Mouse (Mus musculus): ENCODE results near the gene Pkp1.

The Pkp1 gene

DNA sequence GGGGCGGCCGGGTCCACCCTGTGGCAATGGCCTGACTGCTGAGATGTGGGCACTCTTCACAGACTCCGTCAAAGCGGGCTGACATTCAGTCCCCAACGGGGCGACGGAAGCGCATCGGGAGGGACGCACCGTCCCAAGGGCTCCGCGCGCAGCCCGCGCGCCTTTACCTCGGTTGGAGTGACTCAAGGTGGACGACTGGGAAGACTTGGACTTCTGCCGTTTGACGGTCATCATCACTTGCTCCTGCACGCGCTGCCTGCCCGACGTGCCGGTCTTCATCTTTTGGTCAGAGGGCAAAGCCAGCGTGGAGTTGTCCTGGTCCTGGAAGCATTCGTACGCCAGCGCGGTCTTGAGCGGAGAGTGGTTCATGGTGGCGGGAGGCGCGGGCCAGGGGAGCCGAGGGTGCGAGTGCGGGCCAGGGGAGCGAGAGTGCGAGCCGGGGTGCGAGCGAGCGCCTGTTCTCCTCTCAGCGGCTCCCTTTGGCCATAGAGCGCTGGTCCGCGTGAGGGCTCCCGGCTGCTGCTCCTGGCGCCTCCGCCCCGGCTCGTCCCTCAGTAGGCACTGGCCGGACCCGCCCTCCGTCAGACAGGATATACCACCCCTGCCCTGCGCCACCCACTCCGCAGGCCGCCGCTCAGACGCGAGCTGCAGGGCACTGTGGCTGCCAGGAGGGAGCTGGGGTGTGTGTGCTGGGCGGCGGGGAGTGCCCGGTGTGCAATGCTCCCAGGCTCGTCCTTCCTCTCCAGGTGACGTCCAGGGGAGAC lies at the start of gene Pkp1:
Gene Pkp1 (minus strand): TSS at position 564 of the 764 bp plus-strand sequence.
- no peak for DNase-seq

DNA sequence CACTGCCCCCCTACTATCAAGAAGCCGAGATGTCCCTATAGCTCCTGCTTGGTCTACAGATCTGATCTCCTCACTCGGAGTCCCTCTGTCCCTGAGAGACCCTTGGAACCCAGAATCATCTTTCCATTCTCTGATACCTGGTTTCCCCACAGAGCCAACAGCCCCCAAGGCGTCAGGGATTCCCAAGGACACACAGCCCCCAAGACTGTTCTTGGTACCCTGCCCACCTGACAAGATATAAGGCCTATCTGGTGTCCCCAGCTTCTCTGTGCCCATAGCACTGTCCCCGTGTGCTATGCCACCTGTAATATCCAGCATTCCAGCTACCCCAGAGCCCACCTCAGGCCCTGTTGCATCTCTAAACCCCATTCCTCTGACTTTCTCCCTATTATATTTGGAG lies 48.7 kb upstream of the Pkp1 start:
- no peak for DNase-seq

DNA sequence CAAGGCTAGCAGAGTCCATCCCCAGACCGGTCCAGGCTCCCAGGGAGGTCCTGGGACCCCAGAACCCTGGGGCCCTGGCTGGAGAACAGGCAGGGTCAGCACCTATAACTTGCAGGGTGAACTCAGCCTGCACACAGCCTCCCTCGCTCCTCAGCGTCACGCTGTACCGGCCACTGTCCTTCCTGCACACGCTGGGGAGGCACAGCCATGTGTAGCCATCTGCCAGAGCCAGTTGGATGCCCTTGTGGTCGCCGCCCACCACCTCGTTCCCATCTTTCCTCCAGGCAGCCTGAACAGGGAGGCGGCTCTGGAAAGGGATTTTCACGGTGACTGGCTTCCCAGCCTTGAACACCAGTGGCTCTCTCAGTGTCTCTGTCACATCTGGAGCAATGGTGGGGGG lies 45.6 kb upstream of the Pkp1 start:
- DNase-seq: no peak

DNA sequence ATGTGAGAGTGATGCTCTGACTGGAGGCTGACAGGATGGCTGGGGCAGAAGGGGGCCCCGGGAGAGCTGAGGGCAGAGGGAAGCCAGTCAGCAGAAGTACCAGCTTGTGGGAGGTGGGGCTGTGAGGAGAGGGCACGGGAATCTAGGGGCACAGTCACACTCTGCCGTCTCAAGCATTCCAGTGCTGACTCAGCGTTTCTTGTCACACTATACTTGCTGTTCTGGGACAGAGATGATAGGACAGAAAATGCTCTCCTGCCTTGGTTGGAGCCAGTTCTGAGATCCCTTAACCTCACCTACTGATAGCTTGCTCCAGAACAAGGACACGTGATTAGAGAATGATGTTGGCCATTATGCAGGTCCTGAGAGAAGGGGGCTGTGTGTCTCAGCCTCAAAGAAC lies 44.2 kb upstream of the Pkp1 start:
- DNase-seq: no peak

DNA sequence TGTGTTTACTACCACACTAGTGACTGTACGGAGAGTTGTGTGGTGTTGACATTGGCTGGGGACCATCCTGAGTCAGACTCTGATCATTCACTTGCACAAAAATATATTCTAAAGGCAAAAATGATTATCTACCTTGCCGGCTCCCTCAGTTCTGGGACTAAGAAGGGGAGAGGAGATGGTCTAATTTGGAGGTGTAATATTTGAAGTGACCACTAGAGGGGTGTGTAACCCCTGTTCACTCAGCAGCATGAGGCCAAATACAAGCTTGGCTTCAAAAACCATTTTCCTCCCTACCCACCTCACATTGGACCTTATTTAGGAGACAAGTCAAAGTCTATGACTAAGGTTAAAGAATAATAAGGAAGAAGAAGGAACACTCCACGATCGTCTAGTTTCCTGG lies 39.5 kb upstream of the Pkp1 start:
- DNase-seq: peak in 1 of 2 experiments; percentile 39

DNA sequence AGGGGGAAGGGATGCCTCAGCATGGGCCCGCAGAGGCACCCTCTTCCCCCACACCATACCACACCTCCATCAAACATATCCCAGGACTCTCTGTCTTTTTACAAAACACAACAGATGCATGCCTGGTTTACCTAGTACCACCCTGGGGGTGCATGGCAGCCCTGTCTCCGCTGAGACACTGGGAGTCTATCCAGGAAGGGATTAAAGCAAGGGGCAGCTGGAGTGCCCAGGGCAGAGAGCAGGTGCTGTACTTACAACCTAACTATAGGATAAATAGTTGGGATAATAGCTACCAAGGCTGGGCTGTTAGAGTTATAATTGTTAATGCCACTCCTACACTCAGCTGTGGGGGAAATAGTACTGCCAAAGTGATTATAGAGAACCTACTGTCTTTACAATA lies 29.9 kb upstream of the Pkp1 start:
- DNase-seq: no peak

DNA sequence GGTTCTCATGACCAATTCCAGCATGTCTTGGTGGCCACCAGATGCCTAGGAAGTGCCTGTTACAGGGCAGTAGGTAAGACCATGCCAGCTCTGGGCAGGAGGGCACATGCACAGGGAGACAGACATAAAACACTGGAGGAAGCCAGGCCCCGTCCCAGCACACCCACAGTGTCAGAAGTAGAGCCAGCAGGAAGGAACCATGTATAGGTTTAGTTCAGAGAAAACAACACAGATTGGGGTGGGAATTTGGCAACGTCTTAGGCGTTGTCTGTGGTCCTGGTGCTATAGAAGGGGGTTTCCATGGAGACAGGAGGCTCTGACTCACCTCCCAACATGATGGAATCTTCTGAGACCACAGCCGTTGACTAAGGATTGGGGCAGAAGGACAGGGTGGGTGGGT lies 27.2 kb upstream of the Pkp1 start:
- no peak for DNase-seq

DNA sequence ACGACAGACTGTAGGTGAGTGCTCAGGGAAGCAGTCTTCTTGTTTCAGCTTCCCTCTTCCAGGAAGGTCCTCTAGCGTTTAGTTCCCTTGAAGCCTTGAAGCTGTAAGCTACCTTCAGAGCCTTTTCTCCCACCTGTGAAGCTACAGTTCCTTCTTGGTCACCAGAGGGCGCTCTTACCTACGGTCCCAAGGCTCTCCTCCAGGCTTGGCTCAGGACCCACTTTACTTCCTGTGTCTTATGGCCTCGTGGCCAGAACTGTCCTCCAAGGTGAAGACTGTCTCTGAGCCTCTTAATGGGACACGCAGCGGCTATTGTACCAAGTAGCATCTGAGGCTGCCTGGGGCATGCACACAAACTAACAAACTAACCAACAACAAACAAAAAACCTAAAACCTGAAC lies 26.7 kb upstream of the Pkp1 start:
- DNase-seq: peak; percentile 51 to 52

DNA sequence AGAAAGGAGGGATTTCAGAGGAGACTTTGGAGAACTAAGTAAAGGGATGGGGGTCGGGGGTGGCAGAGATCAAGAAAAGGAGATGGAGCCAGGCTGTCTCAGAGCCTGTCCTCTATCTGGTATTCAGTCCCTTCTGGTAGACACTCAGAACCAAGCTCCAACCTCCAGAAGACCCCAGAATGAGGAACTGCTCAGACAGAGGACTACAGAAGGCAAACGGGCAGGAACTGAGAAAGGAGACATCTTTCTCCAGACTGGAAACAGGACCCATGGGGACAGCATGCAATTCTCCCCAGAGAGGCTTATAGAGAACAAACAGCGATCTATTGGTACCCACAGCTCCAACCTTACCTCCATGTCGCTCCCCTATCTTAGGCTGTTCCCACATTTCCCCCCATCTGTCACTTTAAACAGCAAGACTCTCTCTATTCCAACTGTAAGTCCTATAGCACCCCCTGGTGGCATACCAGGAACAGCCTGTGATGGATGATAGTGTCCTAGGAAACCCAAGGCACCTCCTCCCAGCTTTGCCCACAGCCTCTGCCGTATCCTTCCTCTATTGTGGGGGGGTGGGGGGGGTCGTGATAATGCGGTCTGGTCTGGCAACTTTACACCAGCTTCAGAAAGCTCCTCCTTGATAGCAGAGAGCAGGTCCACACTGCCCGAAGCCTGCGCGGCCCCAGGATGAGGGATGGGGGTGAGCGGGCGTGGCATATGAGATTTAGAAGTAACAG lies 25.7 kb upstream of the Pkp1 start:
- peak; percentile 83 to 87 for DNase-seq

DNA sequence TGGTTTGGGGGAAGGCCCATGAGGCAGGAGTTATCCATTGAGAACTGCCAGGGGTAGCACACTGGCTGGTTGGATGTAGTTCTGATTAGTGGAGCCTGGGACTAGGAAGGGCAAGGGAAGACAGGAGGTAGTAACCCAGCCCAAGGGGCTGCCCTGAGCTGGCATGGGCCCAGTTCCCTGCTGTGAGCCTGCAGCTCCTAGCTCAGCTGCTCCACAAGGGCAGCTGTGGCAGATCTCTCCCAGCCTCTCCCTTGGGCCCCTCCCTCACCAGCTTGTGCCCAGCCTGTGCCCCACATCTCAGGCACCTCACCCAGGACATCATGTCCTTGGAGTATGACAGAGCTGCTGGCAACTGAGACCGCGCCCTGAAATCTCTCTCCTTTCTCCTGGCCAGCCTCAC lies 24.7 kb upstream of the Pkp1 start:
- no peak for DNase-seq

DNA sequence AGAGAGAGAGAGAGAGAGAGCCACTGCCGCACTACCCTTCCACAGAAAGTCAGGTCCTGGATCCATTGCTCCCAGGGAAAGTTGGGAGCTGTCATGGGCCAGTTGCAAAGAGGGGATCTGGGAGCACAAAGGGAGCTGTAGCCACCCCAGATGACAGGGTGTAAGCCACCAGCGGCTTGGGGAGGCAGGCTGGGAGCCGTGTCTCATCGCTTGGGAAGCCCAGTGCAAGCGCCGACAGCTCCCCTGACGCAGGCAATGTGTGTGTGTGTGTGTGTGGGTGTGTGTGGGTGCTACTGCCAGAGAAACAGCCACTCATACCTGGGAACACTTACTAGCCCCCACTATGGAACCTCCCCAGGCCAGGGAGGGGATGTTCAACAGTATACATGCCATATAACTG lies 23.1 kb upstream of the Pkp1 start:
- no peak for DNase-seq

DNA sequence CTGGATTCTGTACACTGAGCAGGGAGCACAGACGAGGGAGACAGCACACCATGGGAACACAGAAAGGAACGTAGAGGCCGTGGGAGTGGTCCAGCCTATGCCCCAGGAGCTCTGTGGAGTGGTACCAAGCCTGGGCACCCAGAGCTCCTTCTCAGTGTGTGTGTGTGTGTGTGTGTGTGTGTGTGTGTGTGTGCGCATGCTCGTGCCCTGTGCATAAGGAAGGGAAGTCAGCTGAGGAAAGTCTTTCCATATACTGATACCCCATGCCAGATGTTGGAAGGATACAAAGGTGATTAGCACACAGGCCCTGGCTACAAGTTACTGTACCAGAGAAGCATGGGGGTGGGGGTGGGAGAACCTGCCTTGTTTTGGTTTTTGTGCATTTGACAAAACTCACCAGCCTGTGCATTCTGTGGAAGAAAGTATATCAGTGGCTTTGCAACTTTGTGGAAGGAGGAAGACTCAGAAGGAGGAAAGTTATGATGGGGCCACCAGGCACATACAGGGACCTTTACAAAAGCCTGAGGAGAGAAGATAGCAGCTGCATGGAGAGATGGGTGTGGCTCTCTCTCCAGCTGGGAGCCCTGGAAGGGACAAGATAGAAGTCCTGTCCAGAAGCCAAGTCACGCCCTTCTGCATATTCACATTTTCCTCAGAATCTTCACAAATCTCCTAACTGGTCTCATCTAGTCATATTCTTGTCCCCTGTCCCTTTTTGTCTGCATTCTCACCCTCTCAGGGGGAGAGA lies 22.4 kb upstream of the Pkp1 start:
- DNase-seq: no peak

DNA sequence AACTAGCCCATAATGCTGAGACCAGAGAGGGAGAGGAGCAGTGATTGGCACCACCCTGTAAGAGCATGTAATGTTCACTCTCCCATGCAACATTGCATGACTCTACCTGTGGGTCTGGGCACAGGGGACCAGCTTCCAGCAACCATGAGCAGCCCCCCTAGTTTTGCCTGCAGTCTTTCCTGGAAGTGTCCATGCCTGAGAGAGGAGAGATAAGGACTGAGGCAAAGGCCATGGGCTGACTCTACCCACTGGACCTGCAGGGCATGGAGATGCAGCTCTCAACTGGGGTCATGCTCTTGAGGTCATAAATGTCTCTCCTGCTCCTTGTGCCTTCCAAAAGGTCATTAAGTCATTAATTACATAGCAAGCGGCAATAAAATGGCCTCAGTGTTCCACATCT lies 17.1 kb upstream of the Pkp1 start:
- DNase-seq: no peak

DNA sequence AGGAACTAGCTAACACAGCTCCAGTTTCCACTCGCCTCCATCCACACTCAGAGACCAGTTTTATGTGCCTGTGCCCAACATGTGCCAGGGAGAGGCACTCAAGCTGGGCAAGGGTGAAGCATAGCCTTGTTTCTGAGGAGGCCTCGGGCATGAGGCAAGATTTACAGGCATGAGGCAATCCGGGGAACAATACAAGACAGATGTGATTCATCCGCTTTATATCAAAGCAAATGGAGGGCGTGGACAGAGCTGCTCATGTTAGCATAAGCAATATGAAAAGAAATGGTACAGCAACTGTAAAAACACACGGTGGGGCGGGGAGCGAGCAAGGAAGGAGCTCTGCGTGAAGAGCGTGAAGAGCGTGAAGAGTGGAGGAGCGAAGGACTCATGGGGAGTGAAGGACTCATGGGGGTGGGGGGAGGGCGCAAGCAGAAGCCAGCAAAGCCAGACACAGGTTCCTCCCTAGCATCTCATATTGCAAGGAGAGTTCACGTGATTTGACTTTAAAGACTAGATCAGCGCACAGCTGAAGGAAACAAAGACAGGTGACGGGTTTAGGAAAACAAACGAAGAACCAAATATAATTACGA lies 14.8 kb upstream of the Pkp1 start:
- no peak for DNase-seq

DNA sequence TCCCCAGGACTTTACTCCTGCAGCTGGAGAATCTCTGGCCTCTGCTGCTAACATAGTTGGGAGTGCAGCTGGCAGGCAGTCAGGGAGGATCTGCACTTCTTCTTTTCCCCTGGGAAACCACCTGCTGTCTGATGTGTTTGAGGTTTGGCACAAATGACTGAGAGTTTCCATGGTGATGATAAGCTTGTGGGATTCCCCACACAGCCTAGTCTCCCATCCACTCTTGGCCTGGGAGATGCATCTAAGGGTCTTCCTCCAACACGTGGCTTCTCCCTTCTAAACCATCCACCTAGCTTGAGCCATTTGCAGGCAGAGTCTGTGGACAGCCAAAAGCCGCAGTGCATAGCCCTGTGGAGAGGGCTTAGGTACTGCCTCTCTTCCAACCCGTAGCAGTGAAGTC lies 10.9 kb upstream of the Pkp1 start:
- no peak for DNase-seq

DNA sequence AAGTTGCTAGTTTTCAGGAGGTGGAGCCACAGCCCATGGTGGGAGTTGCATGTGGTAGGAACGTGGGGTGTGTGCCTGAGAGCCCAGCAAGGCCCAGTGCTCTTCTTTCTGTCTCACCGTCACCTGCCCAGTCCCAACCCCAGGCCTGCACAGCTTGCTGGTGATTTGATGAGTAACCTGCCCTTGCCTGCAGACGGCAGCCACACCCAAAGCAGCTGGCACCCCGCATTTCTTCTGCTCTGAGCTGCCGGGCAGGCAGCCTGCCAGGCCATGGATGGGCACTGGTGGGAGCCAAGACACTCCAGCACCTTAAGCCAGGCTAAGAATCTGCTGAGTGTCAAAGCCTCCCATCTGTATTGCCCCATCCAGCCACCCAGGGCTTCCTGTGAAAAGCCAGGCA lies 6.8 kb upstream of the Pkp1 start:
- DNase-seq: no peak

DNA sequence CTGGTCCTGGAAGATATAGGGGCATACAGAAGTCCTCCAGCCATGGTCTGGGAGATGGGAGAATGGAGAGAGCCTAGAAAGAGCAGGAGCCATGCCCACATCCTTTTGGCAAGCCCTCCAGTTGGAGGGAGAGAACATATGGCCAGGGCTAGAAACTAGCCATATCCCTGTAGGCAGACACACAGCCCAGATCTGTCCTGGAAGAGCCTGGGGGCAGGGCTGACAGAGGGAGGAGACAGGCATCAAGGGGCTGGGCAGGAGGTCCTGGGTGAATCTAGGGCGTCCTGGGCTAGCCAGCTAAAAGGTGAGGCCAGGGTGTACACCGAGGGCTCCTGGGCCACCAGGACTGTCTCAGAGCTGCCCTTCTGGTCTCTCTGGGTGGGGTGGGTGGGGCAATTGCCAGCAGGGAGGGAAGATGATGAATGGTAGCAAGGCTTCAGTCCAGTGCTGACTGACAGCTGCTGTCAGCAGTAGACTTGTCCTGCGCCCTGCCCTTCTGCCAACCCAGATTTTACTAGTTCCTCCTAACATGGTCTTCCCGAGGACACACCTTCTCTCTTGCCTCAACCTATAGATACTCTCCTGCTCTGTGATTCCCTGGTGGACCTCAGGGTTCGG lies 5.5 kb upstream of the Pkp1 start:
- peak; percentile 55 to 69 for DNase-seq

DNA sequence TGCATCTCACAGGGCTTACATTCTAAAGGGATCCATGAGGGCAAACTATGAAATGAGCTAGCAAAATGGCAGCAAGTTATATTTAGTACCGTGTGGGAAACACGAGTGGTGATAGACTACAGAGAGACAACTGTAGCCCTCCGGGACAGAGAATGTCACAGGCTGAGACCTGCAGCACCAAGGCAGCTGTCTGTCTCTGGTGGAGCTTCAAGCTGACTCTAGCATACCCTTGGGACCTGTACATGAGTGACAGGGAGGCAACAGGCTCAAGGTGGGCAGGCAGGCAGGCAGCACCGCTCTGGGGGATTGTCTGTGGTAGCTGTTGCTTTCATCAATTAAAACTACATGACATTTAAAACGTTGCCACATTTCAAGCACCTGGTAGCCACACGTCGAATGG lies 4.2 kb upstream of the Pkp1 start:
- DNase-seq: no peak

DNA sequence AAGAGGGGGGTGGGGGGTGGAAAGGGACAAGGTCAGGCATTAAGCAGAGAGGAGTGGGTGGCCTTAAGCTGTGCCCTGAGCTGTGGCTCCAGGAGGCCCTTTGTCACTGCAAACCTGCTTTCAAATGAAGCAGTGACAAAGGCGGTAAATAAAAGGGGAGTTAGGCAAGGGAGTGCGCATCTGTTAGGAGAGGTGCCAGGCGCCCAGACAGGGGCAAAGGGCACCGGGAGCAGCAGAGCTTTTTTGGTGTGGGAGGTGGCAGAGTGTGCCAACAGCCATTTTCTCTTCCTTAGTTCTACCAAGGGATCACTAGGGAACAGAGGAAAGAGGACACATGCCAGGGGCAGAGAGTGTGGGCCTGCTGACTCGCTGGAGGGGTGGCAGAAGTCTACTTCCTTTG lies 1.8 kb downstream of the Pkp1 start:
- DNase-seq: no peak

DNA sequence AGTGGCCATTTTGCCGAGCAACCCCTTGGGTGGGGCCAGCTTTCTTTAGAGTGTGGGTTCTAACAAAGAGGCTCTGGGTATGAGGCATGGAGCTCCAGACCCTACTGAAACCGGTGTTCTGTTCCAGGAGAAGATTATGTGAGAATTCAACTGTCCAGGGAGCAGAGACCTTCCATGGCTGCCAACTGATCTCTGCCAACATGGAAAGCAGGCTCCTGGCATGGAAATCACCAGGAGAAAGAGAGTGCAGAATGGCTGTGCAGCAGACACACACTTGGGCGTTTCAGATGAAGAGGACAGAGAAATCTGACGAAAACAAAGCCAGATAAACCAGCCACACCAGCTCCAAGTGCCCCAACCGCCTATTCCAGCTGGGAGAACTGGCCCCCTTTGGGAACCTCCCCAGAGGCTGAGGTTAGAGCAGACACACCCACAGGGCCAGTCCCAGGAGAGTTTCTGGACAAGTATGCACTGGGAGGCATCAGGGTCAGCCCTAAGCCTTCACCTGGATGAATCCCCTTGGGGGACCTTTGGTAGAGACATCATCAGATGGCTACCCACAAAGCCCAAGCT lies 2.4 kb downstream of the Pkp1 start:
- no peak for DNase-seq

DNA sequence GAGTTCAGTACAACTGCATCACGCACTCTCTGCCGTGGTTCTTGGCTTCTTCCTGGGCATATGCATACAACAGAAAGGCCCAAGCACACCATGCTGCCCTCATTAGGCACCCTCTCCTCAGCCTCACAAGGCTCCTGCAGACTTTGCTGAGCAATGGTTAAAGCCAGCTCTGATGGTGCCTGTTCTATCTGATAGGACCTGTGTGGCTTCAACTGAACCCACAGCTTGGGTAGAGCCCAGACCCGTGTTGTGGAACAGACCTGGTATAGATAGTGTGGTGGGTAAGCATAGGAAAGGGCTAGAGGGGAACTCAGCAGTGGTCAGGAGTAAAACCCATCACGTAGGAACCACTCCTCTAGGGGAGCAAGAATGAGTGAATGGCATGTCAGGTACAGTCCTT lies 5.3 kb downstream of the Pkp1 start:
- no peak for DNase-seq

DNA sequence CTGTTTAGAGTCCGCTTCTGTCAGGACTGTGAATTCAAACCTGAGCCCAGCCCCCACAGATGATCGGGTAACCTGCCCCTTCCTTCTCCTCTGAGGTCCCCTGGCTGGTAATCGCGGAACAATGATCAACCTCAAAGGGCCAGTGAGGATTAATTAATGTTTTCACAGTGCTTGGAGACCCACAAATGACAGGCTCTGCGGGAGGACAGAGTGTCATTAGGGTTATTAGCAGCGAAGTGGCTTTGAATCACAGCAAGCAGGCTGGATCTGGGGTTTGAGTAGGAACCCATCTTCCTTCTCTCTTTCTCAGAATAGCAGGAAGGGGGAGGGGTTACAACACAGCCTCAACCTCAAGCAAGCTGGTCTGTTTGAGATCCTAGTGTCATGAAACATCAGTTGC lies 9.6 kb downstream of the Pkp1 start:
- no peak for DNase-seq

DNA sequence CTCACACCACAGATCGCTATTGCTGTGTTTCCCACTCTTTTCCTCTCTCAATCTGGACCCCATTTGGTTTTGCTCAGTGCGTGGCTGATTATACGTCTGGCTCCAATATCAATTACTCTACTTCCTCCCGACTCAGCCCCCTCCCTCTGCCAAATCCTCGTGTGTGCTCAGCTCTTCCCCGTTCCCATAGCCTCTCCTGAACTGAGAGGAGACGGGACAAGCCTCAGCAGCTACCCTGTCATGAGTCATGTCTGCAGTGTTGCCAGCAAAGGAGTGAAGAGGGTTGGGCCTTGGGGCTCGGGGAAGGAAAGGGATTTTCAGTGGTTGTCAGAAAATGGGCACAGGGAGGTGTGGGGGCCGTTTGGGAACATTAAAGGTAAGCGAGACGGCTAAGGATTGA lies 12.3 kb downstream of the Pkp1 start:
- DNase-seq: no peak
